Mouse (Mus musculus): Measurements from ENCODE around the gene Prps1l3. TPM values are rescaled to one million over a fixed set of nuclear protein-coding genes. Genes with fewer than 3 reads are reported as not detected.

Gene Prps1l3
- polyA plus RNA-seq (2015; fragmentation: Nextera tagmentation; extraction: Ambion mirVana): 29.6 and 37.8 TPM in 2 replicates

DNA sequence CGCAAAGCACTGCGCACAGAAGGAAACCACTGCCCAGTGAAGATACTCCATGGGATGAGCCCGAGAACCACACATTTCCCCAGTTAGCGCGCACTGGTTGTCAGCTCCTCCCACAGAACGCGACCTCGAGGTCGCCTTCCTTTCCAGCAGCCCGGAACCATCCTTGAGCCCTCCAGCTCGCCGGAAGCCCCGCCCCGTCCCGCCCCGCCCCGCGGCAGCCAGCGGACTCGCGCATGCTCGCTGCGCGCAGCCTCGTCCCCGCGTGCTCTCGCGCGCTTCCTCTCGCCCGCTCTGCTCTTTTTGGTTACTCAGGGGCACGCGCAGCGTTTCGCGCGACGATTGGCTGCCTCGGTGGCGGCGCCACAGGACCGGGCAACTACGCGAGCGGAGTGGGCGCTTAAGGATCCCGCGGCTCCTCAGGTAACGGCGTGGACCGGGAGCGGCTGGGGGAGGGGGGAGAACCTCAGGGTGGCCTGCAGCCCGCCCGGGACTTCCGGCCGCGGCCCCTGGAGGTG is at the start of gene Prps1l3, which contains the start of gene Mipol1:
Prps1l3 (plus strand) TSS at position 221 of the 515 bp plus-strand sequence.
Mipol1 (plus strand) TSS at position 236 of the 515 bp plus-strand sequence.
- WGBS: under 1% methylated on average over 57 of the region's 58 CpGs
- H3K9ac ChIP-seq: peak within 1 kb of the TSS; percentile 74
- no peaks in the 10 kb centered on the region for H3K27me3 ChIP-seq
- ATAC-seq (replicated peaks; ENCODE audit: insufficient number of reproducible peaks, insufficient read depth, low FRiP score, low read depth): peak; percentile 97
- H3K27ac ChIP-seq: peak within 1 kb of the TSS; percentile 88
- peak within 1 kb of the TSS; percentile 78 for H3K4me2 ChIP-seq
- no peaks in the 10 kb centered on the region for H3K9me3 ChIP-seq (replicated peaks)
- peak within 1 kb of the TSS; percentile 84 for H3K4me3 ChIP-seq
- H3K4me1 ChIP-seq (replicated peaks): peaks cover 7% of the 10 kb centered on the region
- no peaks in the 10 kb centered on the region for H3K36me3 ChIP-seq

DNA sequence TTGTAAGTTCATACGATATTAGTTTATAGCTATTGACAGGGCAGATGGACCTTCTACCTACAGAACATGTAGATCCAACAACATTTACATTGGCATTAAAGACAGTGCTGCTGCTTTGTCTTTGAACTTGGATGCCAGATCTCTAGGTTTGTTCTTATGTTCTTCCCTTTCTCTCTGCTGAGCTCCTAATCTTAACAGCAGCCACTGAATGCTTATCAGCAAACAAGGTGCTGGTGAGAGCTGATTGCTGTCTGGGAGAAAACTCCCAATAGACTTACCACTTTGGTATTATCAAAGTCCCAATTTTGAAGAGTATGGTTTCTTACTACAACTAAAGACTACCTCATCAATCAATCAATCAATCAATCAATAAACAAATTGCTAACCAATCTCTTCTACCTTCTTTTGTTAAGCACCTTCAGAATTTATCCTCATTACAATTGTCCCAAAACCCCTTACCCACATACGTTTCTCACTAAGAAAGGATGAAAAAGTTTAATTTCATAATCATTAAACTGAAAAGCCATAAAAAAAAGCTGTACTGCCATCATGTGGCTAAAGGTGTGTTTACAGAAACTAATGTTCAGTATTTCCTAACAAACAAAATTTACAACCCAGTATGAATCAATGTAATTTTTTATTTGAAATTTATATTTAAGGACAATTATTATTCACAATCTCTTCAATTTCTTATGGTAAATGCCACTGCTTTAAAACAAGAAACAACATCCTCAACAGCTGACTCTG is 45.6 kb upstream of the Prps1l3 start:
- no peaks in the 10 kb centered on the region for H3K9me3 ChIP-seq (replicated peaks)

DNA sequence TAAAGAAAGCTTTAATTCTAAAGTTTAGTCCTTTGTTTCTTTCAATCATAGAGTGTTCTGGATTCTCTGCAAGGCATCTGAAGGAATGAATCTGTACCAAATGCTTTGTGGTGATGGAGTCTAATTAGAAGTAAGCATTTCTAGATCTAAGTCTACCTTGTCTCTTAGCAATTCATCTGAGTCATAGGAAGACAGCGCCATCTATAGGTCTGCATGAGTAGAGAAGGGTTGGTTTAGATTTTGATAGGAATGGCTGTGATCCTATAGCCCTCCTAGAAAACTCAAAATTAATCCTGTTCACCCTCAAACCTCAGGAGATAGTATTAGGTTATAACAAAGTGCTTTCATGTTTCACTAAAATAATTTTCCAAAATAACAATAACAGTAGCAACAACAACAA is 44.7 kb upstream of the Prps1l3 start:
- no peak for ATAC-seq (replicated peaks; ENCODE audit: insufficient number of reproducible peaks, insufficient read depth, low FRiP score, low read depth)
- Histone ChIP-seq H3K9me3 (replicated peaks) (no peaks in the 10 kb centered on the region), H3K27me3 (0 out of 2 replicates have a peak, but pooled peaks cover 4% of the 10 kb centered on the region), H3K4me1 (replicated peaks) (no peaks in the 10 kb centered on the region), H3K36me3 (no peaks in the 10 kb centered on the region), H3K4me3 (no peak overlapping the region), H3K4me2 (no peak overlapping the region), H3K27ac (no peak overlapping the region), H3K9ac (no peak overlapping the region)
- whole genome bisulfite sequencing: 0% methylated on average over 1 of the region's 1 CpGs

More for the DNA sequence above, 45.6 kb upstream of the Prps1l3 start:
- Histone ChIP-seq H3K36me3 (no peaks in the 10 kb centered on the region), H3K4me2 (no peak overlapping the region), H3K27ac (no peak overlapping the region), H3K4me3 (no peak overlapping the region), H3K27me3 (0 out of 2 replicates have a peak, but pooled peaks cover 4% of the 10 kb centered on the region), H3K9ac (no peak overlapping the region), H3K4me1 (replicated peaks) (peaks cover 3% of the 10 kb centered on the region; the same call in 1 of the 2 replicates)
- WGBS: 51% methylated on average over 2 of the region's 2 CpGs
- no peak for ATAC-seq (replicated peaks; ENCODE audit: insufficient number of reproducible peaks, insufficient read depth, low FRiP score, low read depth)

DNA sequence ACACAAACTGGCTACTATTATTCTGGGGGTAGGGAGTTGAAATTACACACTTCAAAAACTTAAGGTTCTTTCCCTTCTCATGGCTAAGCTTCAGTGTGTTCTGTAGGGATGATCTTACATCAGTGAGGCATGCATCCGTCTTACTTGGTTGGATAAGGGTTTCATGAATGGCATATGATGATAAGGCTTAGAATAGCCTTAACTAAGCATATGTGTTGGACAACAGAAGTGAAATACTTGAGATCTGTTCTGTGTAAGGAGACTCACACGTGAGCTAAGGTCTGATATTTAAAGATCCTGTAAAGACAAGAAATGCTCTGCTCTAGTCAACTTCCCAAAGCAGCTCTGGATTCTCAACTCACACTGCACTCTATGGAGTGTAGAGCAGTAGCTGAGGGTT is 44.1 kb upstream of the Prps1l3 start:
- Histone ChIP-seq H3K36me3 (no peaks in the 10 kb centered on the region), H3K27me3 (0 out of 2 replicates have a peak, but pooled peaks cover 4% of the 10 kb centered on the region), H3K4me2 (no peak overlapping the region), H3K9ac (no peak overlapping the region), H3K4me1 (replicated peaks) (no peaks in the 10 kb centered on the region), H3K9me3 (replicated peaks) (no peaks in the 10 kb centered on the region), H3K27ac (no peak overlapping the region), H3K4me3 (no peak overlapping the region)
- WGBS: 50% methylated on average over 2 of the region's 2 CpGs
- no peak for ATAC-seq (replicated peaks; ENCODE audit: insufficient number of reproducible peaks, insufficient read depth, low FRiP score, low read depth)

DNA sequence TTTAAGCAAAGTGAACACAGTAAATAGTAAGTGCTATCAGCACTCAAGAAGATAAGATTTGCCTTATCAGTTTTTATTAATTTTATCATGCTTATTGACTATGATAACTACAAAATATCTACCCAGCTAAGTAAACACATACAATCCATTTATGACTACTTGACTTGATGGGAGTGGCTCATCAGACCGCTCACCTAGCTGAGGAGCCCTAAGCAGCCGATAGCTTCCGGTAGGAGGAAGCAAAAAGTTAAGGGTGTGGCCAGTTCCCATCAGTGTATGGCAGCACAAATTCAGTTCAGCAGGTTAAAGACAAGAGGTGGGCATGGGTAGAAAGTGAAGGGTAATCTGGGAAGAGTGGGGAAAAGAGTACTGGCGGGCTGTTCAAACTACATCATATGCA is 43.2 kb upstream of the Prps1l3 start:
- Histone ChIP-seq H3K27me3 (0 out of 2 replicates have a peak, but pooled peaks cover 4% of the 10 kb centered on the region), H3K4me2 (no peak overlapping the region), H3K4me1 (replicated peaks) (no peaks in the 10 kb centered on the region), H3K27ac (no peak overlapping the region), H3K9me3 (replicated peaks) (no peaks in the 10 kb centered on the region), H3K36me3 (no peaks in the 10 kb centered on the region), H3K9ac (no peak overlapping the region), H3K4me3 (no peak overlapping the region)
- 78% methylated on average over 4 of the region's 4 CpGs for WGBS
- ATAC-seq (replicated peaks; ENCODE audit: insufficient number of reproducible peaks, insufficient read depth, low FRiP score, low read depth): no peak

DNA sequence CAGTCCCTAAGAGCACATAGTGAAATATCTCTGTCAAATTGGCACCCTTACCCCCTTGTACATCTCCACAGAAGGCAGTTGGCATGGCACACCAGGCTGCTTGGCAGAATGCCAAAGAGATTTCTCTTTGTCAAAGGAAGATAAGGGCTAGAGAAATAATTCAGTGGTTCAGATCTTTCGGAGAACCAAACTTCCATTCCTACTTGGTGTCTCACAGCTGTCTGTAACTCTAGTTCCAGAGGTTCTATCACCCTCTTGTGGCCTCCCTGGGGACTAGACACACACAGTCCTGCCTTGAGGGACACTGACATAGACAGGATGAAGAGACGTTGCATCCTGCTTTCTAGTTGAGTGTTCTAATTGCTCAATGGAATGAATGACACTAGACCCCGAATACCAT is 35.6 kb upstream of the Prps1l3 start:
- Histone ChIP-seq H3K4me2 (no peak overlapping the region), H3K36me3 (no peaks in the 10 kb centered on the region), H3K27me3 (no peaks in the 10 kb centered on the region), H3K4me1 (replicated peaks) (peaks cover 9% of the 10 kb centered on the region), H3K27ac (no peak overlapping the region), H3K4me3 (no peak overlapping the region), H3K9me3 (replicated peaks) (no peaks in the 10 kb centered on the region), H3K9ac (no peak overlapping the region)
- ATAC-seq (replicated peaks; ENCODE audit: insufficient number of reproducible peaks, insufficient read depth, low FRiP score, low read depth): no peak
- WGBS: 18% methylated on average over 3 of the region's 3 CpGs

DNA sequence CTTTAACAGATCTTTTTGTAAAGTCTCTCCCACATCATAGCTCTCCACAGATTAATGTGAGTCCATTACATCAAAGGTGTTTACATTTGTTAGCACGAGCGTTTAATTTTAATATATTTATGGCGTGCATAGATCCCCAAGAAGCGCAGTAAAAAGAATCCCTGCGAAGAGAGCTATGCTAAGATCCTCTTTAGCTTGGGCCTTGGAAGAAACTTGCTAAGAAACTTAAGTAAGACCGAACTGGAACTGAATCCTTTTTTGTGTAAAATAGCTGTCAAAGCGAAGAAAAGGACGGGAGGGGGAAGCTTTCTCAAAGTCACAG is 34.0 kb upstream of the Prps1l3 start:
- peak overlapping the region; percentile 63 for H3K4me3 ChIP-seq
- H3K4me2 ChIP-seq: peak overlapping the region; percentile 97
- peaks cover 9% of the 10 kb centered on the region for H3K4me1 ChIP-seq (replicated peaks)
- H3K9ac ChIP-seq: peak overlapping the region; percentile 49
- H3K36me3 ChIP-seq: no peaks in the 10 kb centered on the region
- no peaks in the 10 kb centered on the region for H3K9me3 ChIP-seq (replicated peaks)
- no peak overlapping the region for H3K27ac ChIP-seq
- H3K27me3 ChIP-seq: no peaks in the 10 kb centered on the region
- WGBS: 21% methylated on average over 8 of the region's 8 CpGs
- ATAC-seq (replicated peaks; ENCODE audit: insufficient number of reproducible peaks, insufficient read depth, low FRiP score, low read depth): no peak

DNA sequence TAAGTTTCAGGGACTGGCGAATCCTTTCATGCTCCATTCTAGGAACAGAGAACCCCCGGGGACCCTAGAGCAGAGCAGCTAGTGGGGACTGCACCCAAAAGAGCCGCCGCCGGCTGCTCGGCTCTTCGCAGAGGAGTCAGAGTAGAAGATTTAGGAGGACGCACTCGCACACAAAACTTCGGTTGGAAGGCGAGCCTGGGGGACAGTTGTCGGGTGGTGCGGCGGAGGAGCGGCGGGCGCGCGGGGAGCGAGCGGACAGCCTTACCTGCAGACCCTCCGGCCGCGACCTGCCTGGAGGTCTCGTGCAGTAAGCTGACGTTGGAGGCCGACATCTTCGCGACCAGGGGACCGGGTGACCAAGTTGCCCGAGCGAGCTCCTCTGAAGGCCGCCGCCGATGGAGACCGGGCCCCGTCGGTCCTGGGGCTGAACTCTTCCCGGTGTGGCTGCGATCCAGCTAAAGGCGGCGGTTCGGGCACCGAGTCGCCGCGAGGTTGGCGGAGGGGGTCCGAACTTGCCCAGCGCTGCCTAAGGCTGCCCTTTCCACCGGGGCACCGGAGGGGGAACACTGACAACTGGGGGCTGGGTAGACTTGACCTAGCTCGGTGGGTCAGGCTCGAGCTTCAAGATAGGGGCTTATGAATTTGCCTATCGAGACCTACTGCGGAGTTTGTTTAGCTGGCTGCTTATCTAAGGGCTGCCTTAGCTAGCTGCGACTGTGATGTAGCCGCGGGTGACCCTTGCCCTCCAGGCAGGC is 33.4 kb upstream of the Prps1l3 start:
- Histone ChIP-seq H3K9me3 (replicated peaks) (no peaks in the 10 kb centered on the region), H3K4me3 (peak overlapping the region; percentile 63), H3K36me3 (no peaks in the 10 kb centered on the region), H3K27ac (no peak overlapping the region), H3K4me1 (replicated peaks) (peaks cover 9% of the 10 kb centered on the region), H3K9ac (peak overlapping the region; percentile 49), H3K4me2 (peak overlapping the region; percentile 97), H3K27me3 (no peaks in the 10 kb centered on the region)
- 1% methylated on average over 59 of the region's 59 CpGs for WGBS
- ATAC-seq (replicated peaks; ENCODE audit: insufficient number of reproducible peaks, insufficient read depth, low FRiP score, low read depth): peak; percentile 31

DNA sequence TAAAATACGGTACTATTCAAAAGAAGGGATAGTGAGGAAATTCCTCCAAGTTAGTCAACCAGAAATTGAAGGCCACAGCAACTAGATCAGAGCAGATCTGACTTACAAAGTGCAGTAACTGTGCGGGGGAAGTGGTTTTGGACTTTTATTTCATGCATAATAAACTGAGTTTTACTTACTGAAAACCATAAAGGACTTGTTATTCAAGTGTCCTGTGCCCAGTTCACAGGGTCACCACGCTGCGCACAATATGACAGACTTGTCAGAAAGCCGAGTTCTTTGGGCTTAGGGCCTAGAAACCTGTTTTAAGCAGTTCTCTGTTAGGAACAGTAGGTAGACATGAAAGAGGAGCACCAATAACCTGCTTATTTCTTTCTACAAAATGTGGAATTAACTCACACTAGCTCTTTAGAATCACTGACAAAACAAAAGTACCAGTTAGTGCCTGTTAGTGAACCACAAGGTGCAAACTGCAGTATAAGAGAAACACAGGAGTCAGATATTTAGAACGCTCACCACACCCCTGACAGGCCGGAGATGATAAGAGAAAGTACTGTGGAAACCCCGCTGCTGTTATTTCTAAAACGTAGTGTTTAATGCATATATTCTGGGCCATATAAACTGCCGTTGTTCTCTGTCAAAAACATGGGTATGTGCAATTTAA is 32.7 kb upstream of the Prps1l3 start, which contains the start of gene Slc25a21:
Slc25a21 (minus strand) TSS at position 110 of the 664 bp plus-strand sequence.
- H3K4me3 ChIP-seq: peak within 1 kb of the TSS; percentile 63
- peaks cover 9% of the 10 kb centered on the region for H3K4me1 ChIP-seq (replicated peaks)
- H3K27ac ChIP-seq: no peak within 1 kb of the TSS
- peak within 1 kb of the TSS; percentile 49 for H3K9ac ChIP-seq
- no peaks in the 10 kb centered on the region for H3K9me3 ChIP-seq (replicated peaks)
- no peaks in the 10 kb centered on the region for H3K36me3 ChIP-seq
- no peak for ATAC-seq (replicated peaks; ENCODE audit: insufficient number of reproducible peaks, insufficient read depth, low FRiP score, low read depth)
- H3K27me3 ChIP-seq: no peaks in the 10 kb centered on the region
- 78% methylated on average over 10 of the region's 10 CpGs for WGBS
- peak within 1 kb of the TSS; percentile 97 for H3K4me2 ChIP-seq

DNA sequence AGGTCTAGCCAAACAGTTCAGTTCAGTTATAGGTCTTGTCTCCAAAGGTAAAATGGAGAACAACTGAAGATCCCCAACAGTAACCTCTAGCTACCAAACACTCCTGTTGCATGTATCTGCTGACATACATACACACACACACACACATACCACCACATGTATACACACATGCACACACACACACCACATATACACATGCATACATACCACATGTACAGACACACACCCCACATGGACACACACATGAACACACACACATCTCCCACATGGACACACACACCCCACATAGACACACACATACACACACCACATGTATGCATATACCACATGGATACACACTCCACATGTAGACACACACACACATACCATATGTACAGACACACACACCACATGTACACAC is 31.9 kb upstream of the Prps1l3 start:
- Histone ChIP-seq H3K4me3 (no peak overlapping the region), H3K4me2 (no peak overlapping the region), H3K36me3 (no peaks in the 10 kb centered on the region), H3K9ac (no peak overlapping the region), H3K27me3 (no peaks in the 10 kb centered on the region), H3K9me3 (replicated peaks) (no peaks in the 10 kb centered on the region), H3K27ac (no peak overlapping the region), H3K4me1 (replicated peaks) (peaks cover 9% of the 10 kb centered on the region)
- no peak for ATAC-seq (replicated peaks; ENCODE audit: insufficient number of reproducible peaks, insufficient read depth, low FRiP score, low read depth)

DNA sequence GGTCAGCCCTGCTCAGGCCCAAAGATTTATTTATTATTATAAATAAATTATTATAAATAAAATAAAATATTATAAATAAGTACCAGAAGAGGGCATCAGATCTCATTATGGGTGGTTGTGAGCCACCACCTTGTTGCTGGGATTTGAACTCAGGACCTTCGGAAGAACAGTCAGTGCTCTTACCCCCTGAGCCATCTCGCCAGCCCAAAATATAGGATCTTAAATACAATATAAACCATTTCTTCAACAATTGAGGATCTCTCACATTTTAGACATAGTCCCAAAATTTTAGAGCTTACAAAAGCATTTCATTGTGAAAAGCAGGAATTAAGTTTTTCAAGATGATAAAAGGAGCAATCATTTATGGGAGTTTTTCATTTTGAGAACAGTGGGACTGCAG is 30.8 kb upstream of the Prps1l3 start:
- no peaks in the 10 kb centered on the region for H3K9me3 ChIP-seq (replicated peaks)
- no peaks in the 10 kb centered on the region for H3K36me3 ChIP-seq
- H3K27me3 ChIP-seq: no peaks in the 10 kb centered on the region
- H3K27ac ChIP-seq: no peak overlapping the region
- no peak overlapping the region for H3K4me3 ChIP-seq
- no peak for ATAC-seq (replicated peaks; ENCODE audit: insufficient number of reproducible peaks, insufficient read depth, low FRiP score, low read depth)
- no peak overlapping the region for H3K9ac ChIP-seq
- H3K4me1 ChIP-seq (replicated peaks): peaks cover 9% of the 10 kb centered on the region
- H3K4me2 ChIP-seq: no peak overlapping the region
- 95% methylated on average over 2 of the region's 2 CpGs for WGBS

Data from heart, embryonic 15.5 days (tissue).